Mouse (Mus musculus) hindbrain, embryonic 15.5 days (tissue): ENCODE data around the gene Id1. TPM values are rescaled to one million over a fixed set of nuclear protein-coding genes. Genes with fewer than 3 reads are reported as not detected.

ENCODE experiments used
- ATAC-seq: fragments of 200-750 bp; cut with Nextera tagmentation; 2 replicates; pipeline ENCODE4 v1.8.0; 2017; ENCODE audit warnings: low read depth, moderate number of reproducible peaks, moderate TSS enrichment; ENCODE audit not compliant: low FRiP score
- H3K27ac ChIP-seq: fragments of 300-500 bp; sonication (generic); replicated peaks from 2 replicates; pipeline ENCODE4 v1.5.1; 2015; ENCODE audit warnings: mild to moderate bottlenecking, inconsistent platforms
- H3K27me3 ChIP-seq: fragments of 300-500 bp; sonication (generic); 2 replicates; pipeline ENCODE4 v1.6.1; 2015; ENCODE audit warnings: control low read depth, inconsistent platforms
- H3K36me3 ChIP-seq: fragments of 300-500 bp; sonication (generic); 2 replicates; pipeline ENCODE4 v1.6.1; 2015; ENCODE audit warnings: control low read depth, inconsistent platforms
- H3K4me1 ChIP-seq: fragments of 300-500 bp; sonication (generic); replicated peaks from 2 replicates; pipeline ENCODE4 v1.6.1; 2015; ENCODE audit warnings: control low read depth, inconsistent platforms
- H3K4me2 ChIP-seq: fragments of 300-500 bp; sonication (generic); 2 replicates; pipeline ENCODE4 v1.6.1; 2015; ENCODE audit warnings: moderate library complexity, mild to moderate bottlenecking, inconsistent platforms
- H3K4me3 ChIP-seq: fragments of 300-500 bp; sonication (generic); 2 replicates; pipeline ENCODE4 v1.5.1; 2015; ENCODE audit warnings: mild to moderate bottlenecking, inconsistent platforms
- H3K9ac ChIP-seq: fragments of 300-500 bp; sonication (generic); 2 replicates; pipeline ENCODE4 v1.6.1; 2015; ENCODE audit warnings: inconsistent platforms
- H3K9me3 ChIP-seq: fragments of 300-500 bp; sonication (generic); 2 replicates; pipeline ENCODE4 v1.6.1; 2016; ENCODE audit warnings: control low read depth, inconsistent platforms
- WGBS: fragments of 180-500 bp; shearing (Covaris S2); methylation state at CpG from one replicate; pipeline ENCODE4 v1.1.7; 2015; 5-methylcytosine and 5-hydroxymethylcytosine counted together
- microRNA-seq: library from miRNA; unstranded; fragments of <30 nt; microRNA quantifications from one replicate; pipeline ENCODE4, GENCODE M21; 2016
- polyA plus RNA-seq: library from polyadenylated mRNA; unstranded; fragments of >200 nt; fragmentation: Nextera tagmentation; extraction: Ambion mirVana; gene quantifications from 2 replicates; pipeline ENCODE4 v1.2.1, GENCODE M21; 2015

Gene Id1
- polyA plus RNA-seq, 1 experiment from 2014 or later, result 57.5 TPM

- no peak overlapping the region for H3K4me2 ChIP-seq
- no peaks in the 10 kb centered on the region for H3K27me3 ChIP-seq
- no peak overlapping the region for H3K9ac ChIP-seq
- H3K27ac ChIP-seq, result no peak overlapping the region
- 85% methylated on average over 2 of the region's 2 CpGs for WGBS
- H3K36me3 ChIP-seq, result 0 out of 2 replicates have a peak, but pooled peaks cover 6% of the 10 kb centered on the region
- no peaks in the 10 kb centered on the region for H3K9me3 ChIP-seq
- no peaks in the 10 kb centered on the region for H3K4me1 ChIP-seq
- no peak overlapping the region for H3K4me3 ChIP-seq
- no peak; the same call in 1 of the 2 replicates for ATAC-seq
These were observed 40.4 kb downstream of the Id1 start for GRCm38 (mm10) chr2:152776435-152776834.

GRCm38 (mm10) chr2:152777081-152777480, 41.0 kb downstream of the Id1 start:
- no peaks in the 10 kb centered on the region for H3K27me3 ChIP-seq
- ATAC-seq, result no peak
- H3K4me2 ChIP-seq, result no peak overlapping the region
- H3K27ac ChIP-seq, result no peak overlapping the region
- 0 out of 2 replicates have a peak, but pooled peaks cover 8% of the 10 kb centered on the region for H3K36me3 ChIP-seq
- no peaks in the 10 kb centered on the region for H3K4me1 ChIP-seq
- H3K4me3 ChIP-seq, result no peak overlapping the region
- no peak overlapping the region for H3K9ac ChIP-seq
- H3K9me3 ChIP-seq, result no peaks in the 10 kb centered on the region
- 90% methylated on average over 3 of the region's 3 CpGs for WGBS

GRCm38 (mm10) chr2:152780466-152780865, 44.4 kb downstream of the Id1 start:
- no peaks in the 10 kb centered on the region for H3K27me3 ChIP-seq
- 97% methylated on average over 2 of the region's 2 CpGs for WGBS
- no peak for ATAC-seq
- no peak overlapping the region for H3K27ac ChIP-seq
- no peaks in the 10 kb centered on the region for H3K9me3 ChIP-seq
- H3K4me2 ChIP-seq, result no peak overlapping the region
- H3K36me3 ChIP-seq, result 0 out of 2 replicates have a peak, but pooled peaks cover 8% of the 10 kb centered on the region
- no peak overlapping the region for H3K4me3 ChIP-seq
- no peak overlapping the region for H3K9ac ChIP-seq
- peaks cover 8% of the 10 kb centered on the region for H3K4me1 ChIP-seq

GRCm38 (mm10) chr2:152781031-152781711, 45.1 kb downstream of the Id1 start:
- WGBS, result 92% methylated on average over 3 of the region's 3 CpGs
- H3K9ac ChIP-seq, result no peak overlapping the region

GRCm38 (mm10) chr2:152782656-152783055, 46.6 kb downstream of the Id1 start:
- H3K27me3 ChIP-seq, result no peaks in the 10 kb centered on the region
- peaks cover 15% of the 10 kb centered on the region for H3K4me1 ChIP-seq
- WGBS, result 89% methylated on average over 5 of the region's 5 CpGs
- no peak overlapping the region for H3K4me2 ChIP-seq
- no peak overlapping the region for H3K4me3 ChIP-seq
- H3K9me3 ChIP-seq, result no peaks in the 10 kb centered on the region
- H3K36me3 ChIP-seq, result 0 out of 2 replicates have a peak, but pooled peaks cover 8% of the 10 kb centered on the region
- H3K9ac ChIP-seq, result no peak overlapping the region
- H3K27ac ChIP-seq, result no peak overlapping the region
- ATAC-seq, result no peak

More at GRCm38 (mm10) chr2:152781031-152781711, 45.1 kb downstream of the Id1 start:
- Histone ChIP-seq H3K9me3 (no peaks in the 10 kb centered on the region), H3K27me3 (no peaks in the 10 kb centered on the region), H3K4me2 (no peak overlapping the region), H3K27ac (no peak overlapping the region), H3K4me3 (no peak overlapping the region), H3K36me3 (0 out of 2 replicates have a peak, but pooled peaks cover 8% of the 10 kb centered on the region), H3K4me1 (peaks cover 15% of the 10 kb centered on the region)
- ATAC-seq, result no peak

- H3K9ac ChIP-seq, result no peak overlapping the region
- no peak overlapping the region for H3K4me3 ChIP-seq
- ATAC-seq, result no peak
- no peaks in the 10 kb centered on the region for H3K9me3 ChIP-seq
- no peak overlapping the region for H3K4me2 ChIP-seq
- H3K27me3 ChIP-seq, result no peaks in the 10 kb centered on the region
- H3K36me3 ChIP-seq, result 0 out of 2 replicates have a peak, but pooled peaks cover 8% of the 10 kb centered on the region
- H3K4me1 ChIP-seq, result peaks cover 15% of the 10 kb centered on the region
- H3K27ac ChIP-seq, result no peak overlapping the region
- WGBS, result 94% methylated on average over 5 of the region's 5 CpGs
These were observed 47.2 kb downstream of the Id1 start for GRCm38 (mm10) chr2:152783241-152783640.

GRCm38 (mm10) chr2:152784640-152785039, 48.6 kb downstream of the Id1 start:
- H3K9me3 ChIP-seq, result no peaks in the 10 kb centered on the region
- WGBS, result 95% methylated on average over 8 of the region's 8 CpGs
- peak overlapping the region; percentile 77 for H3K27ac ChIP-seq
- H3K9ac ChIP-seq, result no peak overlapping the region
- no peaks in the 10 kb centered on the region for H3K27me3 ChIP-seq
- peaks cover 25% of the 10 kb centered on the region for H3K4me1 ChIP-seq
- no peak overlapping the region for H3K4me3 ChIP-seq
- H3K4me2 ChIP-seq, result no peak overlapping the region
- no peak for ATAC-seq
- 0 out of 2 replicates have a peak, but pooled peaks cover 8% of the 10 kb centered on the region for H3K36me3 ChIP-seq

- Histone ChIP-seq H3K9me3 (no peaks in the 10 kb centered on the region), H3K36me3 (0 out of 2 replicates have a peak, but pooled peaks cover 8% of the 10 kb centered on the region), H3K4me2 (peak overlapping the region; percentile 3; the same call in 1 of the 2 replicates), H3K4me1 (peaks cover 33% of the 10 kb centered on the region), H3K27ac (peak overlapping the region; percentile 77), H3K27me3 (no peaks in the 10 kb centered on the region), H3K9ac (no peak overlapping the region), H3K4me3 (no peak overlapping the region)
- peak; percentile 67; the same call in 1 of the 2 replicates for ATAC-seq
- WGBS, result 64% methylated on average over 18 of the region's 18 CpGs
These were observed 49.6 kb downstream of the Id1 start for GRCm38 (mm10) chr2:152785446-152786350.

Small RNAs within 50 kb of the gene (microRNA-seq; reads per million reads assigned to microRNA genes)
- not detected for gene Gm23802

Other genes starting within 250 kb of the Id1 start
- gene Defb22, start 246.1 kb upstream of the Id1 start, polyA plus RNA-seq, result not detected in 2 replicates
- gene Defb26, start 224.6 kb upstream of the Id1 start, polyA plus RNA-seq, result not detected in 2 replicates
- not detected in 2 replicates for gene Defb28, start 218.0 kb upstream of the Id1 start, polyA plus RNA-seq
- not detected in 2 replicates for gene Defb29, start 196.2 kb upstream of the Id1 start, polyA plus RNA-seq
- gene Gm17416, start 166.9 kb upstream of the Id1 start, polyA plus RNA-seq, result not detected in 2 replicates
- not detected in 2 replicates for gene Defb21, start 163.5 kb upstream of the Id1 start, polyA plus RNA-seq
- gene Defb19, start 155.9 kb upstream of the Id1 start, polyA plus RNA-seq, result not detected in 2 replicates
- gene Defb45, start 136.9 kb upstream of the Id1 start, polyA plus RNA-seq, result not detected in 2 replicates
- not detected in 2 replicates for gene Defb36, start 131.9 kb upstream of the Id1 start, polyA plus RNA-seq
- not detected in 2 replicates for gene Defb25, start 113.2 kb upstream of the Id1 start, polyA plus RNA-seq
- 0.52 and 0.72 TPM in 2 replicates for gene Rem1, start 109.3 kb upstream of the Id1 start, polyA plus RNA-seq
- 166 and 177 TPM in 2 replicates for gene H13, start 66.8 kb upstream of the Id1 start, polyA plus RNA-seq
- 32.6 and 37.3 TPM in 2 replicates for gene Mcts2, start 49.2 kb upstream of the Id1 start, polyA plus RNA-seq
- 6.3 TPM in 2 replicates for gene Cox4i2, start 17.9 kb downstream of the Id1 start, polyA plus RNA-seq
- gene Bcl2l1, start 95.5 kb downstream of the Id1 start, polyA plus RNA-seq, result 145 and 155 TPM in 2 replicates
- 17.4 and 22.3 TPM in 2 replicates for gene Tpx2, start 111.7 kb downstream of the Id1 start, polyA plus RNA-seq
- gene Mylk2, start 175.1 kb downstream of the Id1 start, polyA plus RNA-seq, result 0.05 and 0.08 TPM in 2 replicates
- gene Foxs1, start 197.0 kb downstream of the Id1 start, polyA plus RNA-seq, result 4.6 and 4.9 TPM in 2 replicates
- gene Dusp15, start 215.4 kb downstream of the Id1 start, polyA plus RNA-seq, result 10.3 and 13.5 TPM in 2 replicates
- 8.3 and 8.7 TPM in 2 replicates for gene Ttll9, start 226.2 kb downstream of the Id1 start, polyA plus RNA-seq